Mouse (Mus musculus) forebrain, embryonic 10.5 days (tissue): ENCODE measurements around the gene Zfp362. TPM values are rescaled to one million over a fixed set of nuclear protein-coding genes. Genes with fewer than 3 reads are reported as not detected.
A peak's percentile ranks its signal among the peaks of the same experiment; 100 is the strongest.

Experiments
- DNase-seq: peaks from one replicate; pipeline ENCODE4 v3.0.0-alpha.2; 2017; ENCODE audit warnings: low spot score; ENCODE audit errors: extremely low spot score
- H3K27ac ChIP-seq: fragments of 300-500 bp; sonication (generic); 2 replicates; pipeline ENCODE4 v1.5.1; 2016; ENCODE audit warnings: mild to moderate bottlenecking
- H3K27me3 ChIP-seq: fragments of 300-500 bp; sonication (generic); 2 replicates; pipeline ENCODE4 v1.6.1; 2016; ENCODE audit warnings: mild to moderate bottlenecking; ENCODE audit not compliant: poor library complexity, severe bottlenecking
- H3K36me3 ChIP-seq: fragments of 300-500 bp; sonication (generic); replicated peaks from 2 replicates; pipeline ENCODE4 v1.6.1; 2016; ENCODE audit warnings: mild to moderate bottlenecking, moderate library complexity
- H3K4me1 ChIP-seq: fragments of 300-500 bp; sonication (generic); 2 replicates; pipeline ENCODE4 v1.6.1; 2016
- H3K4me3 ChIP-seq: fragments of 300-500 bp; sonication (generic); 2 replicates; pipeline ENCODE4 v1.5.1; 2016; ENCODE audit warnings: mild to moderate bottlenecking, moderate library complexity
- H3K9me3 ChIP-seq: fragments of 300-500 bp; sonication (generic); 2 replicates; pipeline ENCODE4 v1.6.1; 2016; ENCODE audit warnings: mild to moderate bottlenecking, moderate library complexity
- WGBS: fragments of 180-500 bp; shearing (Covaris S2); methylation state at CpG from one replicate; pipeline ENCODE4 v1.1.7; 2016; 5-methylcytosine and 5-hydroxymethylcytosine counted together
- polyA plus RNA-seq: library from polyadenylated mRNA; unstranded; fragments of >200 nt; fragmentation: Nextera tagmentation; extraction: Ambion mirVana; gene quantifications from 2 replicates; pipeline ENCODE4 v1.2.1, GENCODE M21; 2016

Zfp362 gene
- 37.1 and 37.3 TPM in 2 replicates for polyA plus RNA-seq

GRCm38 (mm10) chr4:128806043-128806826 is at the start of gene Zfp362:
TSS of gene Zfp362 (minus strand) at chr4:128806045.
- H3K27me3 ChIP-seq: no peaks in the 10 kb centered on the region
- H3K4me1 ChIP-seq: peaks cover 62% of the 10 kb centered on the region
- DNase-seq: no peak
- H3K4me3 ChIP-seq: peak within 1 kb of the TSS; percentile 80
- H3K27ac ChIP-seq: peak within 1 kb of the TSS; percentile 99
- H3K9me3 ChIP-seq: no peaks in the 10 kb centered on the region
- H3K36me3 ChIP-seq: peaks cover 14% of the 10 kb centered on the region
- WGBS: 5% methylated on average over 103 of the region's 111 CpGs

GRCm38 (mm10) chr4:128855613-128856040 is 49.8 kb upstream of the Zfp362 start:
- H3K9me3 ChIP-seq: peaks cover 7% of the 10 kb centered on the region

GRCm38 (mm10) chr4:128853117-128853516 is 47.3 kb upstream of the Zfp362 start:
- H3K4me1 ChIP-seq: peaks cover 10% of the 10 kb centered on the region
- no peak for DNase-seq
- no peak overlapping the region for H3K27ac ChIP-seq
- WGBS: 89% methylated on average over 11 of the region's 11 CpGs
- no peaks in the 10 kb centered on the region for H3K9me3 ChIP-seq
- no peaks in the 10 kb centered on the region for H3K27me3 ChIP-seq
- no peak overlapping the region for H3K4me3 ChIP-seq
- H3K36me3 ChIP-seq: no peaks in the 10 kb centered on the region

More at GRCm38 (mm10) chr4:128855613-128856040, 49.8 kb upstream of the Zfp362 start:
- DNase-seq: no peak
- Histone ChIP-seq H3K4me3 (no peak overlapping the region), H3K27me3 (no peaks in the 10 kb centered on the region), H3K27ac (no peak overlapping the region), H3K4me1 (peaks cover 10% of the 10 kb centered on the region), H3K36me3 (no peaks in the 10 kb centered on the region)
- 92% methylated on average over 4 of the region's 4 CpGs for WGBS

GRCm38 (mm10) chr4:128852266-128852887 is 46.5 kb upstream of the Zfp362 start:
- Histone ChIP-seq H3K4me3 (no peak overlapping the region), H3K4me1 (peaks cover 5% of the 10 kb centered on the region), H3K27ac (no peak overlapping the region), H3K36me3 (no peaks in the 10 kb centered on the region), H3K9me3 (no peaks in the 10 kb centered on the region), H3K27me3 (no peaks in the 10 kb centered on the region)
- WGBS: 95% methylated on average over 12 of the region's 12 CpGs
- no peak for DNase-seq

- no peaks in the 10 kb centered on the region for H3K27me3 ChIP-seq
- 78% methylated on average over 7 of the region's 7 CpGs for WGBS
- no peak overlapping the region for H3K4me3 ChIP-seq
- no peak for DNase-seq
- H3K4me1 ChIP-seq: peaks cover 15% of the 10 kb centered on the region
- H3K9me3 ChIP-seq: no peaks in the 10 kb centered on the region
- H3K36me3 ChIP-seq: no peaks in the 10 kb centered on the region
- no peak overlapping the region for H3K27ac ChIP-seq
Measured at GRCm38 (mm10) chr4:128849686-128850085, 43.8 kb upstream of the Zfp362 start.

GRCm38 (mm10) chr4:128848961-128849360 is 43.1 kb upstream of the Zfp362 start:
- Histone ChIP-seq H3K27ac (no peak overlapping the region), H3K4me3 (no peak overlapping the region)

GRCm38 (mm10) chr4:128845367-128845973 is 39.6 kb upstream of the Zfp362 start:
- Histone ChIP-seq H3K4me1 (peaks cover 35% of the 10 kb centered on the region), H3K4me3 (no peak overlapping the region), H3K9me3 (no peaks in the 10 kb centered on the region), H3K36me3 (no peaks in the 10 kb centered on the region), H3K27ac (peak overlapping the region; percentile 33; the same call in 1 of the 2 replicates), H3K27me3 (no peaks in the 10 kb centered on the region)
- 89% methylated on average over 12 of the region's 12 CpGs for WGBS
- DNase-seq: no peak

More at GRCm38 (mm10) chr4:128848961-128849360, 43.1 kb upstream of the Zfp362 start:
- Histone ChIP-seq H3K27me3 (no peaks in the 10 kb centered on the region), H3K36me3 (no peaks in the 10 kb centered on the region), H3K4me1 (peaks cover 22% of the 10 kb centered on the region), H3K9me3 (no peaks in the 10 kb centered on the region)
- WGBS: 87% methylated on average over 3 of the region's 3 CpGs
- no peak for DNase-seq

- no peak overlapping the region for H3K4me3 ChIP-seq
- H3K9me3 ChIP-seq: no peaks in the 10 kb centered on the region
- H3K27me3 ChIP-seq: no peaks in the 10 kb centered on the region
- no peak for DNase-seq
- H3K36me3 ChIP-seq: no peaks in the 10 kb centered on the region
- peaks cover 44% of the 10 kb centered on the region for H3K4me1 ChIP-seq
- 57% methylated on average over 13 of the region's 13 CpGs for WGBS
- H3K27ac ChIP-seq: 0 out of 2 replicates have a peak overlapping the region, but pooled peaks have one; percentile 3
Measured at GRCm38 (mm10) chr4:128844566-128844965, 38.7 kb upstream of the Zfp362 start.

- H3K9me3 ChIP-seq: no peaks in the 10 kb centered on the region
- no peak for DNase-seq
- H3K27me3 ChIP-seq: no peaks in the 10 kb centered on the region
- no peak overlapping the region for H3K4me3 ChIP-seq
- WGBS: 75% methylated on average over 8 of the region's 8 CpGs
- no peaks in the 10 kb centered on the region for H3K36me3 ChIP-seq
- H3K27ac ChIP-seq: 0 out of 2 replicates have a peak overlapping the region, but pooled peaks have one; percentile 8
- H3K4me1 ChIP-seq: peaks cover 55% of the 10 kb centered on the region
Measured at GRCm38 (mm10) chr4:128841259-128841658, 35.4 kb upstream of the Zfp362 start.

GRCm38 (mm10) chr4:128839811-128840738 is 34.2 kb upstream of the Zfp362 start:
- Histone ChIP-seq H3K4me3 (no peak overlapping the region), H3K36me3 (no peaks in the 10 kb centered on the region), H3K27ac (peak overlapping the region; percentile 73), H3K9me3 (no peaks in the 10 kb centered on the region), H3K27me3 (no peaks in the 10 kb centered on the region), H3K4me1 (peaks cover 48% of the 10 kb centered on the region)
- no peak for DNase-seq
- 59% methylated on average over 16 of the region's 16 CpGs for WGBS

GRCm38 (mm10) chr4:128838202-128838601 is 32.4 kb upstream of the Zfp362 start:
- DNase-seq: no peak
- no peak overlapping the region for H3K4me3 ChIP-seq
- H3K27me3 ChIP-seq: no peaks in the 10 kb centered on the region
- 82% methylated on average over 5 of the region's 5 CpGs for WGBS
- H3K9me3 ChIP-seq: no peaks in the 10 kb centered on the region
- no peaks in the 10 kb centered on the region for H3K36me3 ChIP-seq
- H3K27ac ChIP-seq: no peak overlapping the region
- peaks cover 34% of the 10 kb centered on the region for H3K4me1 ChIP-seq

GRCm38 (mm10) chr4:128824131-128824530 is 18.3 kb upstream of the Zfp362 start:
- no peak for DNase-seq
- Histone ChIP-seq H3K4me3 (no peak overlapping the region), H3K27ac (no peak overlapping the region), H3K27me3 (no peaks in the 10 kb centered on the region), H3K4me1 (no peaks in the 10 kb centered on the region; the same call in 1 of the 2 replicates), H3K36me3 (no peaks in the 10 kb centered on the region), H3K9me3 (no peaks in the 10 kb centered on the region)
- WGBS: 82% methylated on average over 3 of the region's 3 CpGs
